Mouse (Mus musculus): ENCODE results near the gene Mfap1b. TPM values are rescaled to one million over a fixed set of nuclear protein-coding genes. Genes with fewer than 3 reads are reported as not detected.

Gene Mfap1b
- polyA plus RNA-seq, 1 experiment from 2014 or later, result 48.6 TPM

GRCm38 (mm10) chr2:121418476-121418875 is 55.4 kb downstream of the Mfap1b start:
- Histone ChIP-seq H3K9me3 (replicated peaks; ENCODE audit: control insufficient read depth, low read length) (no peaks in the 10 kb centered on the region), H3K4me3 (replicated peaks; ENCODE audit: low read length) (no peak overlapping the region), H3K36me3 (ENCODE audit: control insufficient read depth, insufficient read depth, low read length) (peaks cover 23% of the 10 kb centered on the region), H3K4me2 (ENCODE audit: low read depth, low read length) (no peak overlapping the region), H3K27ac (ENCODE audit: low read length) (no peak overlapping the region), H3K27me3 (ENCODE audit: control insufficient read depth, insufficient read depth, low read length) (no peaks in the 10 kb centered on the region), H3K4me1 (ENCODE audit: control insufficient read depth, insufficient read depth, low read length) (peaks cover 30% of the 10 kb centered on the region), H3K9ac (ENCODE audit: low read length) (no peak overlapping the region)
- 77% methylated on average over 3 of the region's 3 CpGs for WGBS
- no peak for ATAC-seq (ENCODE audit: insufficient read depth, low FRiP score)

- Histone ChIP-seq H3K36me3 (ENCODE audit: control insufficient read depth, insufficient read depth, low read length) (peaks cover 5% of the 10 kb centered on the region), H3K9ac (ENCODE audit: low read length) (no peak overlapping the region), H3K27me3 (ENCODE audit: control insufficient read depth, insufficient read depth, low read length) (no peaks in the 10 kb centered on the region), H3K27ac (ENCODE audit: low read length) (no peak overlapping the region), H3K4me3 (replicated peaks; ENCODE audit: low read length) (no peak overlapping the region), H3K4me2 (ENCODE audit: low read depth, low read length) (0 out of 2 replicates have a peak overlapping the region, but pooled peaks have one; percentile 7), H3K4me1 (ENCODE audit: control insufficient read depth, insufficient read depth, low read length) (peaks cover 30% of the 10 kb centered on the region), H3K9me3 (replicated peaks; ENCODE audit: control insufficient read depth, low read length) (no peaks in the 10 kb centered on the region)
- no peak for ATAC-seq (ENCODE audit: insufficient read depth, low FRiP score)
- 76% methylated on average over 6 of the region's 6 CpGs for WGBS
Observed at GRCm38 (mm10) chr2:121416356-121416755, 57.5 kb downstream of the Mfap1b start.

GRCm38 (mm10) chr2:121415591-121415990 is 58.3 kb downstream of the Mfap1b start:
- H3K4me3 ChIP-seq (replicated peaks; ENCODE audit: low read length), result peak overlapping the region; percentile 100
- ATAC-seq (ENCODE audit: insufficient read depth, low FRiP score), result no peak
- peaks cover 4% of the 10 kb centered on the region for H3K36me3 ChIP-seq (ENCODE audit: control insufficient read depth, insufficient read depth, low read length)
- WGBS, result 67% methylated on average over 3 of the region's 3 CpGs
- H3K27ac ChIP-seq (ENCODE audit: low read length), result no peak overlapping the region
- H3K9ac ChIP-seq (ENCODE audit: low read length), result no peak overlapping the region
- no peaks in the 10 kb centered on the region for H3K9me3 ChIP-seq (replicated peaks; ENCODE audit: control insufficient read depth, low read length)
- H3K4me1 ChIP-seq (ENCODE audit: control insufficient read depth, insufficient read depth, low read length), result peaks cover 30% of the 10 kb centered on the region
- peak overlapping the region; percentile 78 for H3K4me2 ChIP-seq (ENCODE audit: low read depth, low read length)
- H3K27me3 ChIP-seq (ENCODE audit: control insufficient read depth, insufficient read depth, low read length), result no peaks in the 10 kb centered on the region

DNA sequence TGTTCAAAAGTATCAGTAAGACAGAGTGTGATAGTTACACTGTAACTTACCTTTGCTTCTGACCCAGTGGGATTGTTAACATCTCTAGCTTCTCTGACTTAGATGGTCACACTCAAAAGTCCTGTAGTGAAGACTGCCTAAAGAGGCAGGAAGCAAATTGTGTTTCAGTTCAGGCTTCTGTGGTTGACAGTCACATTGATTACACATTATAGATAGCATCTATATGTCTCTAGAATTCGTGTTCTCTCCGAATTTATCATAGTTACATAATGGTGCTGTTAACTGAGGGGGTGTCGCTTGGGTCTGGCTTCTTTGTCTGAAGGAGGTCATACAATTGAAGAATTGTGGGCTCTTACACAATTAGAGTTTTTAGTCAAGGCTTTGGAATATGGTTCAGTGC is 58.8 kb downstream of the Mfap1b start:
- no peak for ATAC-seq (ENCODE audit: insufficient read depth, low FRiP score)
- H3K4me1 ChIP-seq (ENCODE audit: control insufficient read depth, insufficient read depth, low read length), result peaks cover 30% of the 10 kb centered on the region
- 30% methylated on average over 3 of the region's 3 CpGs for WGBS
- peaks cover 4% of the 10 kb centered on the region for H3K36me3 ChIP-seq (ENCODE audit: control insufficient read depth, insufficient read depth, low read length)
- no peaks in the 10 kb centered on the region for H3K9me3 ChIP-seq (replicated peaks; ENCODE audit: control insufficient read depth, low read length)
- H3K27me3 ChIP-seq (ENCODE audit: control insufficient read depth, insufficient read depth, low read length), result no peaks in the 10 kb centered on the region
- peak overlapping the region; percentile 100 for H3K4me3 ChIP-seq (replicated peaks; ENCODE audit: low read length)
- H3K9ac ChIP-seq (ENCODE audit: low read length), result peak overlapping the region; percentile 60; the same call in 1 of the 2 replicates
- peak overlapping the region; percentile 78 for H3K4me2 ChIP-seq (ENCODE audit: low read depth, low read length)
- no peak overlapping the region for H3K27ac ChIP-seq (ENCODE audit: low read length)

DNA sequence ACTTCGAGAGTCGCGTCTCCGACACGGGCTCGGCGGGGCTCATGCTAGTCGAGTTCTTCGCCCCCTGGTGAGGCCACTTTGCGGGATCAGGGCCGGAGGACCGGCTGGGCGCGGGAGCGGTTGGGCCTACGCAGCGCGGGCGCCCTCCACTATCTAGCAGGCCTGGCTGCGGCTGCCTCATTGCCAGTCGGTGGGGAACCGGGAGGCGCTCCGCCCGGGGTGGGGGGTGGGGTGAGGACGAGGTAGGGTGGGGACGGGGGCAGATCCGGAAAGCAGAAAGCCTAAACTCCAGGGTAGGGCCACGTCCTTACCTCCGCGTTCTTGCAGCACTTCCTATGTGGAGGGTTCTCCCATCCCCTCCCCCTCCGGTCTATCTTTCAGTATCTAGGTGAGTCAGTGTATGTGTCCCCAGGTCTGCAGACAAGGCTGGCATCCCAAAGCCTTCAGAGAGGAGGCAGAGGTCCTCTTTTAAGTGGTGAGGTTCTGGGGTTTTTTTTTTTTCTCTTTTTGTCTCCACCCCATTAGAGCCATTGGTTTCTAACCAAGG is 59.7 kb downstream of the Mfap1b start:
- Histone ChIP-seq H3K36me3 (ENCODE audit: control insufficient read depth, insufficient read depth, low read length) (peaks cover 4% of the 10 kb centered on the region), H3K4me3 (replicated peaks; ENCODE audit: low read length) (peak overlapping the region; percentile 100), H3K27ac (ENCODE audit: low read length) (peak overlapping the region; percentile 99), H3K9me3 (replicated peaks; ENCODE audit: control insufficient read depth, low read length) (no peaks in the 10 kb centered on the region), H3K4me2 (ENCODE audit: low read depth, low read length) (peak overlapping the region; percentile 78), H3K27me3 (ENCODE audit: control insufficient read depth, insufficient read depth, low read length) (no peaks in the 10 kb centered on the region), H3K4me1 (ENCODE audit: control insufficient read depth, insufficient read depth, low read length) (peaks cover 27% of the 10 kb centered on the region), H3K9ac (ENCODE audit: low read length) (peak overlapping the region; percentile 99)
- under 1% methylated on average over 32 of the region's 32 CpGs for WGBS
- peak; percentile 25; the same call in 1 of the 2 replicates for ATAC-seq (ENCODE audit: insufficient read depth, low FRiP score)

- ATAC-seq (ENCODE audit: insufficient read depth, low FRiP score), result peak; percentile 98
- no peaks in the 10 kb centered on the region for H3K27me3 ChIP-seq (ENCODE audit: control insufficient read depth, insufficient read depth, low read length)
- WGBS, result under 1% methylated on average over 61 of the region's 68 CpGs
- peak within 1 kb of the TSS; percentile 80 for H3K4me2 ChIP-seq (ENCODE audit: low read depth, low read length)
- H3K4me1 ChIP-seq (ENCODE audit: control insufficient read depth, insufficient read depth, low read length), result peaks cover 21% of the 10 kb centered on the region
- no peaks in the 10 kb centered on the region for H3K9me3 ChIP-seq (replicated peaks; ENCODE audit: control insufficient read depth, low read length)
- H3K9ac ChIP-seq (ENCODE audit: low read length), result peak within 1 kb of the TSS; percentile 99
- peak within 1 kb of the TSS; percentile 99 for H3K27ac ChIP-seq (ENCODE audit: low read length)
- H3K4me3 ChIP-seq (replicated peaks; ENCODE audit: low read length), result peak within 1 kb of the TSS; percentile 100
- H3K36me3 ChIP-seq (ENCODE audit: control insufficient read depth, insufficient read depth, low read length), result no peaks in the 10 kb centered on the region; the same call in none of the 2 replicates
Observed at GRCm38 (mm10) chr2:121413387-121414042, 60.4 kb downstream of the Mfap1b start, which contains the start of the genes Pdia3 and Catsper2. TSS of gene Pdia3 (plus strand) at chr2:121413775. TSS of gene Catsper2 (minus strand) at chr2:121413792.

DNA sequence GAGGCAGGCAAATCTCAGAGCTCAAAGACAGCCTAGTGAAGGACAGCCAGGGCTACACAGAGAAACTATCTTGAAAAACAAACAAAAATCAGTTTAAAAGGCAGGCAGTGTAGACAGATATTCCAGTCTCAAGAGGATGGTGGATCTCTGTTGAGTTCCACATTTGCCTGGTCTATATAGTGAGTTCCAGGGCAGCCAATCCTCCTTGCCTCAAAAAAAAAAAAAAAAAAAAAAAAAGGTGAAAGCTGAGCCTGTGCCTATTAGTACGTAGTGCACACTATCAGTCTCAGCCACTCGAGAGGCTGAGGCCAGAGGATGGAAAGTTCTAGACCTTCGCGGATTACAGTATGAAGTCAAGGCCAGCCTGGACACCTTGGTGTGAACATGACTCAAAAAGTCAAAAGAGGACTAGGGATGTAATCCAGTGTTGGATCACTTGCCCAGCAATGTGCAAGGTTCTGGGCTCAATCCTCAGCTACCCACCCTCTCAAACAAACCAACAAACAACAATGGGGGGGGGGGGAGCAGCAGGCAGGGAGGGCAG is 61.0 kb downstream of the Mfap1b start:
- no peaks in the 10 kb centered on the region for H3K36me3 ChIP-seq (ENCODE audit: control insufficient read depth, insufficient read depth, low read length)
- peak overlapping the region; percentile 80 for H3K4me2 ChIP-seq (ENCODE audit: low read depth, low read length)
- ATAC-seq (ENCODE audit: insufficient read depth, low FRiP score), result 0 out of 2 replicates have a peak, but pooled peaks have one; percentile 1
- peak overlapping the region; percentile 100 for H3K4me3 ChIP-seq (replicated peaks; ENCODE audit: low read length)
- peak overlapping the region; percentile 99 for H3K9ac ChIP-seq (ENCODE audit: low read length)
- 8% methylated on average over 4 of the region's 4 CpGs for WGBS
- no peaks in the 10 kb centered on the region for H3K27me3 ChIP-seq (ENCODE audit: control insufficient read depth, insufficient read depth, low read length)
- peak overlapping the region; percentile 96 for H3K27ac ChIP-seq (ENCODE audit: low read length)
- H3K9me3 ChIP-seq (replicated peaks; ENCODE audit: control insufficient read depth, low read length), result no peaks in the 10 kb centered on the region
- H3K4me1 ChIP-seq (ENCODE audit: control insufficient read depth, insufficient read depth, low read length), result peaks cover 19% of the 10 kb centered on the region
